In genomic region chr15:10829588-10829987, GRCm38 (mm10) we compare ENCODE assay signal across 21 mouse cellular contexts.
"Had no signal": no experiment of that assay in that cellular context is flagged by ENCODE, and none has a peak within 500 bp of the region (broad histone marks: within the 10 kb centered on the region; RNA-seq: fewer than 3 reads in every experiment).

No protein-coding gene starts in this region.

- H3K4me2 ChIP-seq: limb, embryonic 13.5 days; liver, embryonic 12.5 days; liver, embryonic 15.5 days; midbrain, embryonic 11.5 days; neural tube, embryonic 12.5 days; neural tube, embryonic 15.5 days had no signal

- H3K27me3 ChIP-seq: limb, embryonic 13.5 days; liver, embryonic 12.5 days; liver, embryonic 15.5 days; neural tube, embryonic 12.5 days; neural tube, embryonic 15.5 days had no signal

- H3K9me3 ChIP-seq: limb, embryonic 10.5 days; limb, embryonic 13.5 days; liver, embryonic 12.5 days; liver, embryonic 15.5 days; neural tube, embryonic 12.5 days; neural tube, embryonic 15.5 days had no signal

- H3K27ac ChIP-seq: kidney, postnatal 0 days; layer of hippocampus, adult 2 months; limb, embryonic 10.5 days; limb, embryonic 13.5 days; liver, embryonic 12.5 days; liver, embryonic 15.5 days; neural tube, embryonic 12.5 days; neural tube, embryonic 15.5 days; stomach, postnatal 0 days had no signal

- H3K36me3 ChIP-seq: limb, embryonic 10.5 days; limb, embryonic 13.5 days; liver, embryonic 12.5 days; liver, embryonic 15.5 days; neural tube, embryonic 12.5 days; neural tube, embryonic 15.5 days had no signal

- DNase-seq: kidney, adult 2 months; kidney, postnatal 25 days; layer of hippocampus, adult 9-11 months; liver; midbrain, embryonic 14.5 days; right cerebral cortex, adult 18-20 months; right cerebral cortex, postnatal 14 days; right cerebral cortex, postnatal 4 days; thymus, adult 2 months; thymus, postnatal 14 days; thymus, postnatal 4 days had no signal

- H3K4me1 ChIP-seq: liver, embryonic 12.5 days; liver, embryonic 15.5 days; neural tube, embryonic 12.5 days; neural tube, embryonic 15.5 days had no signal

- H3K4me3 ChIP-seq: layer of hippocampus, adult 2 months; limb, embryonic 10.5 days; limb, embryonic 13.5 days; liver, embryonic 12.5 days; liver, embryonic 15.5 days; neural tube, embryonic 12.5 days; neural tube, embryonic 15.5 days had no signal

- ATAC-seq: liver, embryonic 12.5 days had no signal

- H3K9ac ChIP-seq: limb, embryonic 13.5 days; liver, embryonic 12.5 days; liver, embryonic 15.5 days; neural tube, embryonic 12.5 days; neural tube, embryonic 15.5 days had no signal
